Mouse (Mus musculus) cerebellum, adult 11-12 months (tissue): ENCODE measurements around the gene Tcfl5.

ENCODE experiments used
- DNase-seq: peaks from one replicate; pipeline ENCODE4 v3.0.0; 2022

Tcfl5 gene

GRCm38 (mm10) chr2:180642555-180643260, at the start of gene Tcfl5:
Tcfl5 (minus strand) TSS chr2:180642708.
- DNase-seq: no peak

GRCm38 (mm10) chr2:180689841-180690240, 47.3 kb upstream of the Tcfl5 start:
- no peak for DNase-seq

GRCm38 (mm10) chr2:180684031-180684430, 41.5 kb upstream of the Tcfl5 start:
- DNase-seq: no peak

- DNase-seq: no peak
Measured at GRCm38 (mm10) chr2:180683524-180683923, 41.0 kb upstream of the Tcfl5 start.

GRCm38 (mm10) chr2:180681225-180681624, 38.7 kb upstream of the Tcfl5 start:
- DNase-seq: no peak

- peak; percentile 34 for DNase-seq
Measured at GRCm38 (mm10) chr2:180678609-180679140, 36.2 kb upstream of the Tcfl5 start.

- no peak for DNase-seq
Measured at GRCm38 (mm10) chr2:180676706-180677105, 34.2 kb upstream of the Tcfl5 start.

GRCm38 (mm10) chr2:180662008-180662407, 19.5 kb upstream of the Tcfl5 start:
- DNase-seq: no peak

GRCm38 (mm10) chr2:180660521-180660920, 18.0 kb upstream of the Tcfl5 start:
- DNase-seq: no peak

GRCm38 (mm10) chr2:180659353-180660150, 17.0 kb upstream of the Tcfl5 start:
- DNase-seq: peak; percentile 19

- DNase-seq: no peak
Measured at GRCm38 (mm10) chr2:180658381-180658780, 15.9 kb upstream of the Tcfl5 start.

- DNase-seq: peak; percentile 50
Measured at GRCm38 (mm10) chr2:180657394-180658013, 15.0 kb upstream of the Tcfl5 start.

- no peak for DNase-seq
Measured at GRCm38 (mm10) chr2:180655150-180655549, 12.6 kb upstream of the Tcfl5 start.

- no peak for DNase-seq
Measured at GRCm38 (mm10) chr2:180654666-180655065, 12.2 kb upstream of the Tcfl5 start.

- no peak for DNase-seq
Measured at GRCm38 (mm10) chr2:180646841-180647240, 4.3 kb upstream of the Tcfl5 start.

- DNase-seq: no peak
Measured at GRCm38 (mm10) chr2:180643626-180644025, 1.1 kb upstream of the Tcfl5 start.

- no peak for DNase-seq
Measured at GRCm38 (mm10) chr2:180641576-180642554, 643 bp downstream of the Tcfl5 start.

- no peak for DNase-seq
Measured at GRCm38 (mm10) chr2:180611882-180612281, 30.6 kb downstream of the Tcfl5 start.

- no peak for DNase-seq
Measured at GRCm38 (mm10) chr2:180610283-180610682, 32.2 kb downstream of the Tcfl5 start.

GRCm38 (mm10) chr2:180604781-180605180, 37.7 kb downstream of the Tcfl5 start:
- no peak for DNase-seq

GRCm38 (mm10) chr2:180600569-180601021, 41.9 kb downstream of the Tcfl5 start:
- peak; percentile 84 for DNase-seq

- DNase-seq: no peak
Measured at GRCm38 (mm10) chr2:180598157-180598705, 44.3 kb downstream of the Tcfl5 start.
